Mouse (Mus musculus): ENCODE measurements around the gene Prrc2b. TPM values are rescaled to one million over a fixed set of nuclear protein-coding genes. Genes with fewer than 3 reads are reported as not detected.

Gene Prrc2b
- polyA plus RNA-seq, 1 experiment from 2014 or later, result 36.1 TPM

DNA sequence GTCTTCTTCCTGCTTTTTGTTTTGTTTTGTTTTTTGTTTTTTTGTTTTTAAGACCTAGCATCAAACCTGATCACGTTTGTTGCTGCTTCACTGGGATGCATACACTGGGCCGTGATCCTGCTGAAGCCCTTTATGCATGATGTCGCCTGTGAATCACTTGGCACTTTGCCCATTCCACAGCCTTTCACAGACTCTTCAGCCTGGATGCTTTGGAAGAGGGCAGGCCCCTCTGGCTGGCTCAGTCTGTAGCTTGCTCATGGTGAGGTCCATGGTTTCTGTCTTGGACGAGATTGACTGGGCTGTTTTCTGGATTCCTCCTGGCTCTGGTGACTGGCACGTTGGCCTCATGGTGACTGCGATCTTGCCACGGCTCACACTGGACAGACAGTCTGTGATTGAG lies 50.6 kb downstream of the Prrc2b start:
- Histone ChIP-seq H3K27me3 (replicated peaks) (no peaks in the 10 kb centered on the region), H3K4me2 (replicated peaks) (no peak overlapping the region), H3K36me3 (peaks cover 80% of the 10 kb centered on the region), H3K9me3 (no peaks in the 10 kb centered on the region), H3K27ac (no peak overlapping the region), H3K9ac (no peak overlapping the region), H3K4me1 (replicated peaks) (no peaks in the 10 kb centered on the region), H3K4me3 (replicated peaks) (no peak overlapping the region)
- 57% methylated on average over 7 of the region's 7 CpGs for WGBS
- no peak; the same call in 1 of the 2 replicates for ATAC-seq

DNA sequence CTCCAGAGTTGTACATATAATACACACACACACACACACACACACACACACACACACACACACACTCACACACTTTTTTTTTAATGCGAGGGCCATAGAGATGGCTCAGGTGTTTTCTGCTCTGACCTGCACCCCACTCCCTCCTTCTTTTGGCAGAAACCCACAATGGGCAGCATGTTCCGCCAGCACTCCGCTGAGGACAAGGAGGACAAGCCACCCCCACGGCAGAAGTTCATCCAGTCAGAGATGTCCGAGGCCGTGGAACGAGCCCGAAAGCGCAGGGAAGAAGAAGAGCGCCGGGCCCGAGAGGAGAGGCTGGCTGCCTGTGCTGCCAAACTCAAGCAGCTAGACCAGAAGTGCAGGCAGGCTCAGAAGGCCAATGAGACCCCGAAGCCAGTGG lies 53.0 kb downstream of the Prrc2b start:
- 96% methylated on average over 13 of the region's 13 CpGs for WGBS
- peaks cover 82% of the 10 kb centered on the region for H3K36me3 ChIP-seq
- no peak overlapping the region for H3K27ac ChIP-seq
- no peaks in the 10 kb centered on the region for H3K9me3 ChIP-seq
- H3K27me3 ChIP-seq (replicated peaks), result no peaks in the 10 kb centered on the region
- H3K4me2 ChIP-seq (replicated peaks), result no peak overlapping the region
- no peak for ATAC-seq
- no peak overlapping the region for H3K4me3 ChIP-seq (replicated peaks)
- no peaks in the 10 kb centered on the region for H3K4me1 ChIP-seq (replicated peaks)
- no peak overlapping the region for H3K9ac ChIP-seq

DNA sequence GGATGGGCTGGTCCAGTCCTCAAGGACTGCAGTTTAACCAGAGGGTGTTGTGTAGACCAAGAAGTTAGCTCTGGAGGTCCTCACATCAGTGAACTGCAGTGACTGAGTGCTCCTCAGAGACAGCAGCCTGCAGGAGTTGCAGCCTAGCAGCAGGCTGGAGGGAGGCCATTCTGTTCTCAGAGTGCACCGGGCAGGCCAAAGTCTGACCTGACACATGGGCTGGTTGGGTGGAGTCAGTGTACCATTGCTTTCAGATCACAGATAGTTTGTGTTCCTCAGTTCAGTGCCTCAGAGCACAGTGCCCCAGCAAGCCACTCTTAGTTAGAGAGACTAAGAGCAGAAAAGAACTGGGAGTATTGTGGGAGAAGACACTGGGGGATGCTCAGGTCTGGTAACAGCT lies 56.8 kb downstream of the Prrc2b start:
- no peak overlapping the region for H3K4me3 ChIP-seq (replicated peaks)
- peaks cover 74% of the 10 kb centered on the region for H3K36me3 ChIP-seq
- no peak overlapping the region for H3K9ac ChIP-seq
- no peaks in the 10 kb centered on the region for H3K4me1 ChIP-seq (replicated peaks)
- H3K9me3 ChIP-seq, result no peaks in the 10 kb centered on the region
- ATAC-seq, result peak; percentile 55; the same call in 1 of the 2 replicates
- no peaks in the 10 kb centered on the region for H3K27me3 ChIP-seq (replicated peaks)
- H3K27ac ChIP-seq, result no peak overlapping the region
- no peak overlapping the region for H3K4me2 ChIP-seq (replicated peaks)
- WGBS, result 100% methylated on average over 1 of the region's 1 CpGs

GRCm38 (mm10) chr2:32211689-32212088 lies 60.8 kb downstream of the Prrc2b start:
- Histone ChIP-seq H3K9me3 (no peaks in the 10 kb centered on the region), H3K4me3 (replicated peaks) (no peak overlapping the region), H3K9ac (no peak overlapping the region), H3K36me3 (peaks cover 80% of the 10 kb centered on the region), H3K4me1 (replicated peaks) (0 out of 2 replicates have a peak, but pooled peaks cover 3% of the 10 kb centered on the region), H3K4me2 (replicated peaks) (no peak overlapping the region), H3K27me3 (replicated peaks) (no peaks in the 10 kb centered on the region), H3K27ac (no peak overlapping the region)
- WGBS, result 95% methylated on average over 8 of the region's 8 CpGs
- no peak for ATAC-seq

- Histone ChIP-seq H3K9me3 (no peaks in the 10 kb centered on the region), H3K4me2 (replicated peaks) (no peak overlapping the region), H3K27me3 (replicated peaks) (no peaks in the 10 kb centered on the region), H3K36me3 (peaks cover 80% of the 10 kb centered on the region), H3K27ac (0 out of 2 replicates have a peak overlapping the region, but pooled peaks have one; percentile 11), H3K9ac (no peak overlapping the region), H3K4me1 (replicated peaks) (0 out of 2 replicates have a peak, but pooled peaks cover 3% of the 10 kb centered on the region), H3K4me3 (replicated peaks) (no peak overlapping the region)
- WGBS, result 67% methylated on average over 10 of the region's 10 CpGs
- ATAC-seq, result no peak
Observed at GRCm38 (mm10) chr2:32213000-32213399, 62.1 kb downstream of the Prrc2b start.

DNA sequence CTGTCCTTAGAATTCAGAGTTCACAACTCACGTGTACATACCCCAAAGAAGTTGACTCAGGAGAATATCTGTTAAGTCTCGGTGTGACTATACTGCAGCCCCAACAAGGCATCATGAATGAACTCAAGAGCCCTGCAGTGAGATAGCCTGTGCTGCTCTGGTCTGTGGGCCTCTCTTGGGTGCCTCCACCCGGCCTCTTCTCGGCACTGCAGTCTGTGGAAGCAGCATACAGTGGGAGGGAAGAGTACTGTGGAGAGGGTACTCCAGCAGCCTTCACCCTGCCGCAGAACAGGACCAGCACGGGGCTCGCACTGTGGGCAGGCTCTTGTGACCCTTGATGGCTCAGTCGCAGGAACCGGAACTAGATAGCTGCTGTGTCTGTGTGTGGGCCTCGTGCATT lies 64.7 kb downstream of the Prrc2b start:
- no peak overlapping the region for H3K9ac ChIP-seq
- no peak for ATAC-seq
- WGBS, result 89% methylated on average over 10 of the region's 10 CpGs

DNA sequence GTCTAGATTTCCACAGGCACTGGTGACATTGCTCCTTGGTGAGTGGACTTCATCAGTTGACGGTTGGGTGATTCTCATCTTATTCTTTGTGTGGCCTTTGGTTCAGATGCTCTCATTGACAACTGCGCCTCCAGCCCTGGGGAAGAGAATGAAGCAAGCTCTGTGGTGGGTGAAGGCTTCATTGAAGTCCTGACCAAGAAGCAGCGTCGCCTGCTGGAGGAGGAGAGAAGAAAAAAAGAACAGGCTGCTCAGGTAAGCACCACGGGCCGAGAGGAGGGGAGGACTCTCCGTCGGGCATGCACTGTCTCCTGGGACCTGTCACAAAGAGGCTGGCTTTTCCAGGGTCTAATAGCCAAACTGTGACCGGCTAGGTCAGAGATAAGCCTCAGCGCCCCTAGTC lies 65.6 kb downstream of the Prrc2b start:
- WGBS, result 80% methylated on average over 10 of the region's 10 CpGs

More for the DNA sequence above, 64.7 kb downstream of the Prrc2b start:
- Histone ChIP-seq H3K27ac (no peak overlapping the region), H3K9me3 (no peaks in the 10 kb centered on the region), H3K27me3 (replicated peaks) (no peaks in the 10 kb centered on the region), H3K4me3 (replicated peaks) (no peak overlapping the region), H3K36me3 (peaks cover 90% of the 10 kb centered on the region), H3K4me1 (replicated peaks) (0 out of 2 replicates have a peak, but pooled peaks cover 3% of the 10 kb centered on the region), H3K4me2 (replicated peaks) (no peak overlapping the region)

DNA sequence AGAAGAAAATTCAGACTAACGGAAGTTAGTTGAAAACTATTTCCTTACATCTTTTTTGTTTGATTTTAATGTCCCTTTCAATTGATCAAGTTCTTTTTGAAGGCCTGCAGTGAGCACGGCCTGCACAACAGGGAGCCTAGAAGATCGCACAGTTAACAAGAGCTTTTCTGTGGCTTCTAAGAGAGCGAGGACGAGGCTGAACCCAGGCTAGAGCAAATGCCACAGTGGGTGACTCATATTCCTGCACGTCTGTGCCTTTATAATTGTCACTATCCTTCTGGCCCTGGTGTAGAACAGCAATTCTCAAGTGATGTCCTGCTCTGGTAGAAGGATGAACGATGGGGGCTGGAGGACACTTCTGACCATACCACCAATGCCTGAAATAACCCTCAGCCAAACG lies 66.8 kb downstream of the Prrc2b start:
- no peak for ATAC-seq
- no peak overlapping the region for H3K27ac ChIP-seq
- no peaks in the 10 kb centered on the region for H3K9me3 ChIP-seq
- no peaks in the 10 kb centered on the region for H3K27me3 ChIP-seq (replicated peaks)
- WGBS, result 94% methylated on average over 8 of the region's 8 CpGs
- no peak overlapping the region for H3K4me2 ChIP-seq (replicated peaks)
- 0 out of 2 replicates have a peak, but pooled peaks cover 3% of the 10 kb centered on the region for H3K4me1 ChIP-seq (replicated peaks)
- H3K36me3 ChIP-seq, result peaks cover 88% of the 10 kb centered on the region
- H3K4me3 ChIP-seq (replicated peaks), result no peak overlapping the region
- no peak overlapping the region for H3K9ac ChIP-seq

More for the DNA sequence above, 65.6 kb downstream of the Prrc2b start:
- peaks cover 93% of the 10 kb centered on the region for H3K36me3 ChIP-seq
- no peak overlapping the region for H3K27ac ChIP-seq
- no peaks in the 10 kb centered on the region for H3K27me3 ChIP-seq (replicated peaks)
- ATAC-seq, result no peak
- H3K4me2 ChIP-seq (replicated peaks), result no peak overlapping the region
- H3K9me3 ChIP-seq, result no peaks in the 10 kb centered on the region
- no peak overlapping the region for H3K9ac ChIP-seq
- no peak overlapping the region for H3K4me3 ChIP-seq (replicated peaks)
- 0 out of 2 replicates have a peak, but pooled peaks cover 3% of the 10 kb centered on the region for H3K4me1 ChIP-seq (replicated peaks)

DNA sequence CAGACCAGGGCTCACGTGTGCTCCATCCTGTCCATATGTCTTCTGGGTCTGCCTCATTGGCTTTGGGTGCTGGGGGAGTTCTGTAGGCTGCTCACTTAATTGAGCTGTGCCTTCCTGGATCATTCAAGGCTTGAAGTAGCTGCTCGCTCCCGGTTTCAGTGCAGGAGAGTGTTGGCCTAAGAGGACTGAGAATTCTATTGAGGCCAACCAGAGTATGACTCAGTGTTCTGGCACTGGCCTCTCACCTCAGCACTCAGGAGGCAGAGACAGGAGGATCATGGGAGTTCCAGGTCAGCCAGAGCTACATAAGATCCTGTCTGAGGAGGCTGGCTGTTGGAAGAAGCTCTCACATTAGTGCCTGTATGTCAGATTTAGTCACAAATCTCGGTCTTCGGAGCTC lies 67.2 kb downstream of the Prrc2b start:
- no peak for ATAC-seq
- peaks cover 86% of the 10 kb centered on the region for H3K36me3 ChIP-seq

DNA sequence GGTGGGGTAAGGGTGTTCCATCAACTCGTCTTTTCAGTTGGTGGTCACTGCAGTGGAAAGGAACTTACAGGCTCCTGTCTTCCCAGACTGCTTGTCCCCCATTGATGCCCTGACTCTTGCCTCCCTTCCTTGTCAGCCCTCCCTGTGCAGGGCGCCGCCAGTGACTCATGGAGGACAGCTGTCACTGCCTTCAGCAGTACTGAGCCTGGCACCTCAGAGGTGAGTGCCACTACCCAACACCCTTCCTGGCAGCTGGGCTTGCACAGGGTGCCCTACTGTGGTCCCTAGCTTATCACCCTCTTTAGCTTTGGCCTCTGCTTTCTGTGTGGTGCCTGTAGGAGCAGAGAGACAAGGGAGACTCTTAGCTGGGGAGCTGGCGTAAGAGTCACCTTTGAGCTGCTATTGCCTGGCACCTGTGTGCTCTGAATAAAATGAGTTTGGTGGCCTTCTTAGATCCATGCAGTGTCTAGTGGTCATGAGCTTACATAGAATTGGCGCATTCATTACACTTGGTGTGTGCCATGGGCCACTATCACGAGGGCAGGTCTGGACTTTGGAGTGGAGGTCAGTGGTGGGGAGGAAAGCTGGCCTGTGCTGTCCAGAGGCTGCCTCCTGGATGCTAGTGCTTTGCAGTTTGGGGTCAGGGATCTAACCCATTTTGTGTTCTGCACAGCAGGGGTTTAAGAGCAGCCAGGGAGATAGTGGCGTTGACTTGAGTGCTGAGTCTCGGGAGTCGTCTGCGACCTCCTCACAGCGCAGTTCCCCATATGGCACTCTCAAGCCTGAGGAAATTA lies 67.9 kb downstream of the Prrc2b start:
- Histone ChIP-seq H3K4me2 (replicated peaks) (no peak overlapping the region), H3K36me3 (peaks cover 86% of the 10 kb centered on the region), H3K4me3 (replicated peaks) (no peak overlapping the region), H3K9ac (no peak overlapping the region), H3K9me3 (no peaks in the 10 kb centered on the region), H3K27ac (no peak overlapping the region), H3K27me3 (replicated peaks) (no peaks in the 10 kb centered on the region), H3K4me1 (replicated peaks) (no peaks in the 10 kb centered on the region)
- no peak for ATAC-seq
- WGBS, result 92% methylated on average over 11 of the region's 11 CpGs

More for the DNA sequence above, 67.2 kb downstream of the Prrc2b start:
- no peak overlapping the region for H3K4me3 ChIP-seq (replicated peaks)
- no peak overlapping the region for H3K4me2 ChIP-seq (replicated peaks)
- H3K27me3 ChIP-seq (replicated peaks), result no peaks in the 10 kb centered on the region
- H3K9ac ChIP-seq, result no peak overlapping the region
- WGBS, result 92% methylated on average over 5 of the region's 5 CpGs
- H3K9me3 ChIP-seq, result no peaks in the 10 kb centered on the region
- H3K4me1 ChIP-seq (replicated peaks), result 0 out of 2 replicates have a peak, but pooled peaks cover 3% of the 10 kb centered on the region
- no peak overlapping the region for H3K27ac ChIP-seq

GRCm38 (mm10) chr2:32219501-32219900 lies 68.6 kb downstream of the Prrc2b start:
- Histone ChIP-seq H3K4me2 (replicated peaks) (no peak overlapping the region), H3K4me1 (replicated peaks) (no peaks in the 10 kb centered on the region), H3K36me3 (peaks cover 86% of the 10 kb centered on the region), H3K9ac (no peak overlapping the region), H3K27ac (no peak overlapping the region), H3K27me3 (replicated peaks) (no peaks in the 10 kb centered on the region), H3K4me3 (replicated peaks) (no peak overlapping the region), H3K9me3 (no peaks in the 10 kb centered on the region)
- 91% methylated on average over 14 of the region's 14 CpGs for WGBS
- no peak for ATAC-seq

DNA sequence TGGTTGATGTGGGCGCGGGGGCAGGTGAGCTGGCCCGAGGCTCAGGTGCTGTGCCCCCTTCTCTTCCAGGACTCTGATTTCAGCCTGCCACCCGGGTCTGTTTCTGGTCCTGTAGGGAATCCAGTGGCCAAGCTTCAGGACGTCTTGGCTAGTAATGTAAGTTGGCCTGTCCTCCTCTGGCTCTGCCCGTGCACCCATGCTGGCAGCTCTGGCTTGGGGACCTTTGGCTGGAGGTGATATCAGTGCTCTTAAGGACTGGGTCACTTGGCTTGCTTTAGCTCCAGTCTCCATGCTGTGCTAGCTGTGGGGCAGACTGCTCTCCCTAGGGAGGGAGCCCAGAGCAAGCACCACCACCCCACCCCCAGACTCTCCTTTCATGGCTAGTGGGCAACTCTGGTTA lies 69.1 kb downstream of the Prrc2b start:
- no peak for ATAC-seq
- no peak overlapping the region for H3K4me3 ChIP-seq (replicated peaks)
- no peaks in the 10 kb centered on the region for H3K9me3 ChIP-seq
- H3K4me2 ChIP-seq (replicated peaks), result no peak overlapping the region
- H3K4me1 ChIP-seq (replicated peaks), result no peaks in the 10 kb centered on the region
- no peak overlapping the region for H3K27ac ChIP-seq
- H3K9ac ChIP-seq, result no peak overlapping the region
- H3K36me3 ChIP-seq, result peaks cover 83% of the 10 kb centered on the region
- H3K27me3 ChIP-seq (replicated peaks), result no peaks in the 10 kb centered on the region
- WGBS, result 92% methylated on average over 6 of the region's 6 CpGs

DNA sequence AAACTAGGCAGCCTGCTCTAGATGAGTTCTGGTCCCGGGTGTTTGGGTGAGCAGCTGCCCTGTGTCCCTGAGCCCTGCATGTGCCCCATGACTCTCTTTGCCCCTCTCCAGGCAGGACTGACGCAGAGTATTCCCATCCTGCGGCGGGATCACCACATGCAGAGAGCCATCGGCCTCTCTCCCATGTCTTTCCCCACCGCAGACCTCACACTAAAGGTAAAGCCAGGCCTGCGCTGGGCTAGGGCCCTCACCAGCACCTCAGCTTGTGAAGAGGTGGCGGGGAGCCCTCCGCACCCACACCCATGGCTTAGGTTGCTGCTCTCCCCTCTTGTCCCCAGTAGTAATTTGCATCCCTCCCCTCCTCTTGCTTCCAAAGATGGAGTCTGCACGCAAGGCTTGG lies 70.1 kb downstream of the Prrc2b start:
- Histone ChIP-seq H3K4me1 (replicated peaks) (no peaks in the 10 kb centered on the region), H3K9me3 (no peaks in the 10 kb centered on the region), H3K27ac (no peak overlapping the region), H3K4me2 (replicated peaks) (no peak overlapping the region), H3K36me3 (peaks cover 79% of the 10 kb centered on the region), H3K9ac (no peak overlapping the region), H3K4me3 (replicated peaks) (no peak overlapping the region), H3K27me3 (replicated peaks) (no peaks in the 10 kb centered on the region)
- no peak for ATAC-seq
- WGBS, result 95% methylated on average over 10 of the region's 10 CpGs

Measured in intestine, embryonic 15.5 days (tissue).